Mouse (Mus musculus): ENCODE results near the gene Als2cr12. TPM values are rescaled to one million over a fixed set of nuclear protein-coding genes. Genes with fewer than 3 reads are reported as not detected.

The Als2cr12 gene
- polyA plus RNA-seq, 1 experiment from 2014 or later: 0.68 TPM

DNA sequence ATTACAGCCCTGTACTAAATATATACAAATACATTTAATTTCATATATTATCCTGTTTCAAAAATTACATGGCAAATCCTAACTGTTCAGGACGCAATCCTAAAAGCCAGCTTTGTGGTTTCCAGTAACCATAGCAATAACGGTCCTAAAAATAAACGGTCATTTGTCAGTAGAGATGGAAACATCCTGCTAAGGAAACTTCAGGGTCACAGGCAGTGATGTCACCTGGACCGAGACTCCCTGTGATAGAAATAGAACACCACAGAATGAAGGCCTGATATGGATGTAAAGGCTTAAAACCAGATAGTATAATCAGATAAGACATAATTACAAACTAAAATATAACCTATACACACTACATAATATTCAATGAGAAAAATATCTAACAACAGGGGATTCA, 92.1 kb downstream of the Als2cr12 start:
- Histone ChIP-seq H3K9me3 (replicated peaks) (no peaks in the 10 kb centered on the region), H3K36me3 (no peaks in the 10 kb centered on the region), H3K9ac (no peak overlapping the region), H3K27me3 (no peaks in the 10 kb centered on the region), H3K4me3 (replicated peaks) (no peak overlapping the region), H3K27ac (replicated peaks) (no peak overlapping the region), H3K4me2 (replicated peaks) (no peak overlapping the region), H3K4me1 (no peaks in the 10 kb centered on the region)
- ATAC-seq (ENCODE audit: insufficient number of reproducible peaks, low FRiP score, low TSS enrichment, low read depth): no peak
- WGBS: 67% methylated on average over 4 of the region's 4 CpGs

DNA sequence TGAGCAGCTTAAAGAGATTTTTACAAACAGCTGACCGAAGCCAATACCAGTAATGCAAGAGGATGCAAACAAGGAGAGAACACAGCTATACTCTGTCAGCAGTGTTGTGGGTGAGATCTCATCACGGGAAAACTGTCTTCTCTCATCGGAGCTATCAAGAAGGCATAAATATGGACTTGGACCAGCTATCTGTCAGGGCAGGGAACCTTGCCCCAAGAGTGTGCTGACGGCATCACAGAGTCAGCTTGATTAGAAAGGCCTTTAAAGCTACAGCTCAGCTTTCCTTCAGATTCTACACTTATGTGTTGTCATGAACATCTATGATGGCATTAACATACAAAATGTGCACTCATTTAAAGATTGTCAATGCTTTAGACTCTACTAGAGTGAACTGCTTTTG, 93.1 kb downstream of the Als2cr12 start:
- no peaks in the 10 kb centered on the region for H3K4me1 ChIP-seq
- no peak overlapping the region for H3K27ac ChIP-seq (replicated peaks)
- H3K36me3 ChIP-seq: no peaks in the 10 kb centered on the region
- WGBS: 77% methylated on average over 4 of the region's 4 CpGs
- no peak overlapping the region for H3K4me3 ChIP-seq (replicated peaks)
- H3K9me3 ChIP-seq (replicated peaks): no peaks in the 10 kb centered on the region
- H3K4me2 ChIP-seq (replicated peaks): no peak overlapping the region
- no peaks in the 10 kb centered on the region for H3K27me3 ChIP-seq
- H3K9ac ChIP-seq: no peak overlapping the region
- ATAC-seq (ENCODE audit: insufficient number of reproducible peaks, low FRiP score, low TSS enrichment, low read depth): no peak

Other genes with a start within 250 kb of the Als2cr12 start
- gene Orc2, start 190.9 kb downstream of the Als2cr12 start, polyA plus RNA-seq (2015; fragmentation: Nextera tagmentation; extraction: Ambion mirVana): 25.9 and 27.1 TPM in 2 replicates
- gene Fam126b, start 109.7 kb downstream of the Als2cr12 start, polyA plus RNA-seq (2015; fragmentation: Nextera tagmentation; extraction: Ambion mirVana): 6.8 and 9.0 TPM in 2 replicates
- gene Ndufb3, start 109.6 kb downstream of the Als2cr12 start, polyA plus RNA-seq (2015; fragmentation: Nextera tagmentation; extraction: Ambion mirVana): 154 and 169 TPM in 2 replicates
- gene Cflar, start 15.5 kb upstream of the Als2cr12 start, polyA plus RNA-seq (2015; fragmentation: Nextera tagmentation; extraction: Ambion mirVana): 38.5 and 39.2 TPM in 2 replicates
- gene Casp8, start 99.4 kb upstream of the Als2cr12 start, polyA plus RNA-seq (2015; fragmentation: Nextera tagmentation; extraction: Ambion mirVana): 31.5 and 31.7 TPM in 2 replicates